Mouse (Mus musculus) lung, postnatal 14 days (tissue): ENCODE data around the gene Jag1.

Experiments
- DNase-seq: peaks from one replicate; pipeline ENCODE4 v3.0.0; 2021

Gene Jag1

GRCm38 (mm10) chr2:137099211-137099734 lies 17.2 kb downstream of the Jag1 start:
- DNase-seq = no peak

GRCm38 (mm10) chr2:137098269-137099035 lies 18.0 kb downstream of the Jag1 start:
- DNase-seq = no peak

GRCm38 (mm10) chr2:137096981-137097460 lies 19.4 kb downstream of the Jag1 start:
- no peak for DNase-seq

GRCm38 (mm10) chr2:137094301-137094700 lies 22.1 kb downstream of the Jag1 start:
- DNase-seq = no peak

- DNase-seq = no peak
Observed at GRCm38 (mm10) chr2:137093298-137093630, 23.2 kb downstream of the Jag1 start.

- no peak for DNase-seq
Observed at GRCm38 (mm10) chr2:137092523-137093297, 23.7 kb downstream of the Jag1 start.

GRCm38 (mm10) chr2:137091766-137092522 lies 24.5 kb downstream of the Jag1 start:
- no peak for DNase-seq

- DNase-seq = no peak
Observed at GRCm38 (mm10) chr2:137087705-137088104, 28.7 kb downstream of the Jag1 start.

- DNase-seq = no peak
Observed at GRCm38 (mm10) chr2:137086621-137087395, 29.6 kb downstream of the Jag1 start.

- no peak for DNase-seq
Observed at GRCm38 (mm10) chr2:137085257-137085656, 31.2 kb downstream of the Jag1 start.

GRCm38 (mm10) chr2:137082896-137083620 lies 33.4 kb downstream of the Jag1 start:
- peak; percentile 40 for DNase-seq

- DNase-seq = no peak
Observed at GRCm38 (mm10) chr2:137081001-137081400, 35.4 kb downstream of the Jag1 start.

GRCm38 (mm10) chr2:137080468-137080867 lies 36.0 kb downstream of the Jag1 start:
- DNase-seq = peak; percentile 23

- DNase-seq = no peak
Observed at GRCm38 (mm10) chr2:137079721-137080320, 36.6 kb downstream of the Jag1 start.

- DNase-seq = no peak
Observed at GRCm38 (mm10) chr2:137078771-137079170, 37.7 kb downstream of the Jag1 start.

GRCm38 (mm10) chr2:137074313-137074620 lies 42.2 kb downstream of the Jag1 start:
- no peak for DNase-seq

GRCm38 (mm10) chr2:137073473-137074312 lies 42.8 kb downstream of the Jag1 start:
- no peak for DNase-seq

- no peak for DNase-seq
Observed at GRCm38 (mm10) chr2:137067479-137068110, 48.8 kb downstream of the Jag1 start.

GRCm38 (mm10) chr2:137064513-137064912 lies 51.9 kb downstream of the Jag1 start:
- no peak for DNase-seq

- DNase-seq = no peak
Observed at GRCm38 (mm10) chr2:137063829-137064228, 52.6 kb downstream of the Jag1 start.
